Mouse (Mus musculus) MEL (cell line): Measurements from ENCODE around the gene Rnf220. TPM values are rescaled to one million over a fixed set of nuclear protein-coding genes. Genes with fewer than 3 reads are reported as not detected.

Experiments used
- DNase-seq: peaks from one replicate; pipeline ENCODE4 v3.0.0; 2011; ENCODE audit warnings: low read depth, low spot score
- H3K27ac ChIP-seq: 2 replicates; pipeline ENCODE4 v1.5.1; 2012; ENCODE audit warnings: low read depth, mild to moderate bottlenecking, control low read depth, low read length, moderate library complexity; ENCODE audit not compliant: control insufficient read depth
- H3K27me3 ChIP-seq, 2 experiments: fragments of 150-350 bp in 1 of 2; sonication (generic) in 1 of 2; 2 replicates each; pipeline ENCODE4 v1.6.1; 2012; ENCODE audit warnings: low read length in 2 of 2, mild to moderate bottlenecking in 2 of 2, improper control_type of control experiment in 1 of 2, moderate library complexity in 1 of 2; ENCODE audit not compliant: insufficient read depth in 2 of 2, control insufficient read depth in 1 of 2
- H3K36me3 ChIP-seq, 2 experiments: 2 replicates each; pipeline ENCODE4 v1.6.1; 2012 to 2014; ENCODE audit warnings: low read length in 2 of 2, improper control_type of control experiment in 1 of 2, inconsistent platforms in 1 of 2, mild to moderate bottlenecking in 1 of 2; ENCODE audit not compliant: insufficient read depth in 2 of 2, control insufficient read depth in 1 of 2
- H3K4me1 ChIP-seq, 2 experiments: fragments of 150-350 bp in 1 of 2; sonication (generic) in 1 of 2; 2 replicates each; pipeline ENCODE4 v1.6.1; 2012; ENCODE audit warnings: low read length in 2 of 2, improper control_type of control experiment in 1 of 2, mild to moderate bottlenecking in 1 of 2; ENCODE audit not compliant: insufficient read depth in 2 of 2, control insufficient read depth in 1 of 2
- H3K4me3 ChIP-seq, 2 experiments: fragments of 150-350 bp in 1 of 2; sonication (generic) in 1 of 2; 2 replicates each; pipeline ENCODE4 v1.5.1; 2012; ENCODE audit warnings: low read depth in 2 of 2, low read length in 2 of 2, mild to moderate bottlenecking in 2 of 2, moderate library complexity in 2 of 2, control low read depth in 1 of 2, improper control_type of control experiment in 1 of 2; ENCODE audit not compliant: control insufficient read depth in 1 of 2, insufficient read depth in 1 of 2
- H3K79me2 ChIP-seq: 2 replicates; pipeline ENCODE4 v1.6.1; 2012; ENCODE audit warnings: mild to moderate bottlenecking, low read length, moderate library complexity; ENCODE audit not compliant: control insufficient read depth, poor library complexity, insufficient read depth
- H3K9ac ChIP-seq: 2 replicates; pipeline ENCODE4 v1.6.1; 2012; ENCODE audit warnings: low read depth, mild to moderate bottlenecking, control low read depth, low read length, moderate library complexity; ENCODE audit not compliant: control insufficient read depth, poor library complexity, severe bottlenecking
- H3K9me3 ChIP-seq: fragments of 150-350 bp; sonication (generic); replicated peaks from 2 replicates; pipeline ENCODE4 v1.6.1; 2012; ENCODE audit warnings: mild to moderate bottlenecking, low read length, improper control_type of control experiment, moderate library complexity; ENCODE audit not compliant: insufficient read depth
- BHLHE40 ChIP-seq: IDR thresholded peaks from 2 replicates; pipeline ENCODE4 v1.6.1; 2012; ENCODE audit warnings: low read depth, mild to moderate bottlenecking, inconsistent platforms, low read length, improper control_type of control experiment, borderline replicate concordance
- CHD1 ChIP-seq: IDR thresholded peaks from 2 replicates; pipeline ENCODE4 v1.6.1; 2012; ENCODE audit warnings: low read depth, mild to moderate bottlenecking, inconsistent platforms, low read length, improper control_type of control experiment
- CHD2 ChIP-seq: IDR thresholded peaks from 2 replicates; pipeline ENCODE4 v1.6.1; 2011; ENCODE audit warnings: low read length, improper control_type of control experiment
- CTCF ChIP-seq, 3 experiments: IDR thresholded peaks in 2 of 3; conservative IDR thresholded peaks in 1 of 3; 2 replicates each; pipeline ENCODE4 v1.5.1; 2011 to 2012; ENCODE audit warnings: low read length in 3 of 3, low read depth in 2 of 3, mild to moderate bottlenecking in 2 of 3, improper control_type of control experiment in 1 of 3, inconsistent platforms in 1 of 3, mixed read lengths in 1 of 3, moderate library complexity in 1 of 3; ENCODE audit not compliant: control insufficient read depth in 1 of 3, insufficient read depth in 1 of 3, poor library complexity in 1 of 3, severe bottlenecking in 1 of 3
- E2F4 ChIP-seq: IDR thresholded peaks from 2 replicates; pipeline ENCODE4 v1.6.1; 2011; ENCODE audit warnings: low read depth, low read length, improper control_type of control experiment, borderline replicate concordance
- ELF1 ChIP-seq: IDR thresholded peaks from 2 replicates; pipeline ENCODE4 v1.6.1; 2014; ENCODE audit warnings: low read depth, mild to moderate bottlenecking, inconsistent platforms, low read length, improper control_type of control experiment, moderate library complexity
- EP300 ChIP-seq, 2 experiments: IDR thresholded peaks; 2 replicates each; pipeline ENCODE4 v1.6.1; 2011; ENCODE audit warnings: improper control_type of control experiment in 2 of 2, low read length in 2 of 2, low read depth in 1 of 2, mild to moderate bottlenecking in 1 of 2
- ETS1 ChIP-seq: IDR thresholded peaks from 2 replicates; pipeline ENCODE4 v1.6.1; 2012; ENCODE audit warnings: low read depth, mild to moderate bottlenecking, inconsistent platforms, low read length, improper control_type of control experiment, moderate library complexity
- GABPA ChIP-seq: IDR thresholded peaks from 2 replicates; pipeline ENCODE4 v1.6.1; 2012; ENCODE audit warnings: low read depth, mild to moderate bottlenecking, inconsistent platforms, low read length, improper control_type of control experiment, moderate library complexity
- GATA1 ChIP-seq: IDR thresholded peaks from 2 replicates; pipeline ENCODE4 v1.6.1; 2011; ENCODE audit warnings: low read depth, low read length, improper control_type of control experiment
- HCFC1 ChIP-seq: IDR thresholded peaks from 2 replicates; pipeline ENCODE4 v1.6.1; 2012; ENCODE audit warnings: low read depth, mild to moderate bottlenecking, inconsistent platforms, low read length, improper control_type of control experiment, moderate library complexity
- JUND ChIP-seq: IDR thresholded peaks from 2 replicates; pipeline ENCODE4 v1.6.1; 2011; ENCODE audit warnings: low read depth, mild to moderate bottlenecking, improper control_type of control experiment, low read length
- KAT2A ChIP-seq: conservative IDR thresholded peaks from 2 replicates; pipeline ENCODE4 v1.6.1; 2012; ENCODE audit warnings: low read depth, low read length, improper control_type of control experiment, inconsistent platforms
- MAFK ChIP-seq: IDR thresholded peaks from 2 replicates; pipeline ENCODE4 v1.6.1; 2011; ENCODE audit warnings: low read depth, mild to moderate bottlenecking, low read length, improper control_type of control experiment, borderline replicate concordance
- MAX ChIP-seq: IDR thresholded peaks from 2 replicates; pipeline ENCODE4 v1.6.1; 2011; ENCODE audit warnings: low read length, improper control_type of control experiment
- MAZ ChIP-seq: IDR thresholded peaks from 2 replicates; pipeline ENCODE4 v1.6.1; 2012; ENCODE audit warnings: low read depth, mild to moderate bottlenecking, inconsistent platforms, low read length, improper control_type of control experiment
- MEF2A ChIP-seq: IDR thresholded peaks from 2 replicates; pipeline ENCODE4 v1.6.1; 2014; ENCODE audit warnings: low read depth, mild to moderate bottlenecking, inconsistent platforms, low read length, improper control_type of control experiment; ENCODE audit not compliant: poor library complexity, insufficient replicate concordance, severe bottlenecking; ENCODE audit errors: extremely low read depth
- MXI1 ChIP-seq: IDR thresholded peaks from 2 replicates; pipeline ENCODE4 v1.6.1; 2011; ENCODE audit warnings: mild to moderate bottlenecking, low read depth, low read length, improper control_type of control experiment
- MYB ChIP-seq: IDR thresholded peaks from 2 replicates; pipeline ENCODE4 v1.6.1; 2011; ENCODE audit warnings: mild to moderate bottlenecking, low read depth, low read length, improper control_type of control experiment
- MYC ChIP-seq: IDR thresholded peaks from 2 replicates; pipeline ENCODE4 v1.6.1; 2011; ENCODE audit warnings: low read depth, mild to moderate bottlenecking, low read length, improper control_type of control experiment, moderate library complexity
- NELFE ChIP-seq: IDR thresholded peaks from 2 replicates; pipeline ENCODE4 v1.6.1; 2011; ENCODE audit warnings: low read depth, low read length, improper control_type of control experiment
- POLR2A ChIP-seq, 2 experiments: IDR thresholded peaks; 2 replicates each; pipeline ENCODE4 v1.6.1; 2011 to 2012; ENCODE audit warnings: low read length in 2 of 2, mild to moderate bottlenecking in 2 of 2, control low read depth in 1 of 2, improper control_type of control experiment in 1 of 2, low read depth in 1 of 2, moderate library complexity in 1 of 2; ENCODE audit not compliant: control insufficient read depth in 1 of 2, insufficient read depth in 1 of 2, poor library complexity in 1 of 2
- POLR2AphosphoS2 ChIP-seq: IDR thresholded peaks from 2 replicates; pipeline ENCODE4 v1.6.1; 2011; ENCODE audit warnings: low read length, improper control_type of control experiment
- POLR2AphosphoS5 ChIP-seq: IDR thresholded peaks from 2 replicates; pipeline ENCODE4 v1.6.1; 2012; ENCODE audit warnings: low read depth, borderline replicate concordance, mild to moderate bottlenecking, inconsistent platforms, low read length, moderate library complexity, mixed read lengths
- RAD21 ChIP-seq: IDR thresholded peaks from 2 replicates; pipeline ENCODE4 v1.6.1; 2011; ENCODE audit warnings: mild to moderate bottlenecking, low read depth, low read length, improper control_type of control experiment
- SIN3A ChIP-seq: IDR thresholded peaks from 2 replicates; pipeline ENCODE4 v1.6.1; 2012; ENCODE audit warnings: low read length, improper control_type of control experiment, inconsistent platforms
- TAL1 ChIP-seq: IDR thresholded peaks from 2 replicates; pipeline ENCODE4 v1.6.1; 2012; ENCODE audit warnings: mild to moderate bottlenecking, inconsistent platforms, low read length, moderate library complexity, mixed read lengths
- TBP ChIP-seq: IDR thresholded peaks from 2 replicates; pipeline ENCODE4 v1.8.0; 2011; ENCODE audit warnings: low read depth, low read length, improper control_type of control experiment
- UBTF ChIP-seq: IDR thresholded peaks from 2 replicates; pipeline ENCODE4 v1.6.1; 2012; ENCODE audit warnings: low read depth, mild to moderate bottlenecking, inconsistent platforms, low read length, improper control_type of control experiment, moderate library complexity, borderline replicate concordance; ENCODE audit not compliant: insufficient read depth
- USF1 ChIP-seq: IDR thresholded peaks from 2 replicates; pipeline ENCODE4 v1.6.1; 2014; ENCODE audit warnings: low read depth, mild to moderate bottlenecking, inconsistent platforms, low read length, improper control_type of control experiment, moderate library complexity
- ZC3H11A ChIP-seq: IDR thresholded peaks from 2 replicates; pipeline ENCODE4 v1.6.1; 2012; ENCODE audit warnings: low read depth, mild to moderate bottlenecking, inconsistent platforms, low read length, improper control_type of control experiment
- ZKSCAN1 ChIP-seq: IDR thresholded peaks from 2 replicates; pipeline ENCODE4 v1.6.1; 2012; ENCODE audit warnings: low read depth, mild to moderate bottlenecking, inconsistent platforms, low read length, improper control_type of control experiment, moderate library complexity
- ZMIZ1 ChIP-seq: IDR thresholded peaks from 2 replicates; pipeline ENCODE4 v1.6.1; 2012; ENCODE audit warnings: low read depth, mild to moderate bottlenecking, inconsistent platforms, low read length, improper control_type of control experiment, moderate library complexity
- ZNF384 ChIP-seq: IDR thresholded peaks from 2 replicates; pipeline ENCODE4 v1.6.1; 2012; ENCODE audit warnings: low read depth, mild to moderate bottlenecking, inconsistent platforms, low read length, improper control_type of control experiment
- polyA plus RNA-seq, 2 experiments: library from polyadenylated mRNA; stranded (reverse) in 1 of 2; unstranded in 1 of 2; fragments of >175 nt in 1 of 2; fragments of >200 nt in 1 of 2; gene quantifications; 2 replicates each; pipeline versions ENCODE4 v1.2.1 to v1.2.4; 2012; ENCODE audit warnings: low replicate concordance in 2 of 2, low read depth in 1 of 2; ENCODE audit not compliant: insufficient read length in 2 of 2, insufficient read depth in 1 of 2, missing spikeins in 1 of 2
- total RNA-seq: library from RNA; depleted of rRNA; stranded (reverse); fragments of 300-350 nt; gene quantifications from 2 replicates; pipeline ENCODE4 v1.2.3, GENCODE M21; 2012

Rnf220 gene
- total and polyA plus RNA-seq, 3 experiments: 121 to 201 TPM; not detected in 1

DNA sequence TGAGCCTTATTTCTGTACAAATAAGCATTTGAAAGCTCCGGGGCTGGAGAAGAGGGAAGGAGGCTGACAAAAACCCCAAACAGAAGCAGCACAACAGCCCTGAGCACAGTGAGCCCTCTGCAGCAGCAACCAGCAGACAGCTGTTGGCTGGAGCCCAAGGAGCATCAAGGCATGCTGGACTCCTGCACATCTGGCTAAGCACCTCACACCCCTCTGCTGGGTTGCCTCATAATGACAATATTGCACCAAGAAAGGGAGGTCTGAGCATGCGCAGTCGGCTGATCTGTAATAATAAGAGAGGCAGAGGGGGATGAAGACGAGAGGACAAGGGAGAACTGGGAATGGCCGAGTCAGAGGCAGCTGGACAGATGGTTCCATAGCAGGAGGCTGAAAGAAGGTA is 19.5 kb downstream of the Rnf220 start (continued):
- TF ChIP-seq JUND: no peak
- 0 out of 4 replicates have a peak, but pooled peaks of 1 of the 2 experiments have one; percentile 37 for TF ChIP-seq EP300 (IDR thresholded peaks at IDR 0.05; ENCODE audit: low read depth in 1 of 2, low read length in 2 of 2)
- TF ChIP-seq MYB: no peak
- no peak for TF ChIP-seq BHLHE40
- TF ChIP-seq MAFK: no peak
- TF ChIP-seq GATA1: no peak
- no peak for TF ChIP-seq HCFC1
- TF ChIP-seq ZC3H11A: no peak
- no peak for TF ChIP-seq MXI1
- no peak for TF ChIP-seq CHD1
- TF ChIP-seq ZKSCAN1: no peak
- TF ChIP-seq ELF1: no peak
- peak; percentile 52; the same call in 1 of the 2 replicates for TF ChIP-seq MAX
- TF ChIP-seq CTCF (IDR thresholded peaks at IDR 0.05 in 2 of 3, conservative IDR thresholded peaks at IDR 0.05 in 1 of 3; ENCODE audit: control insufficient read depth in 1 of 3, insufficient read depth in 1 of 3, low read depth in 2 of 3, low read length in 3 of 3, poor library complexity in 1 of 3, severe bottlenecking in 1 of 3): no peak
- TF ChIP-seq ZNF384: no peak
- TF ChIP-seq KAT2A: no peak
- peak; percentile 81; the same call in 1 of the 2 replicates for TF ChIP-seq ETS1
- TF ChIP-seq GABPA: no peak

- peak; percentile 48 for DNase-seq
- peak overlapping the region; percentile 13 to 35; a peak in 3 of 4 replicates for H3K4me3 ChIP-seq
- H3K9ac ChIP-seq: peak overlapping the region; percentile 35
- H3K27me3 ChIP-seq: no peaks in the 10 kb centered on the region
- no peaks in the 10 kb centered on the region for H3K9me3 ChIP-seq
- no peaks in the 10 kb centered on the region for H3K79me2 ChIP-seq
- peak overlapping the region; percentile 94 for H3K27ac ChIP-seq
- peaks cover 16 to 68% of the 10 kb centered on the region in 2 experiments for H3K4me1 ChIP-seq
- H3K36me3 ChIP-seq: peaks cover 0 to 61% of the 10 kb centered on the region in 2 experiments; a peak in 2 of 4 replicates
- TF ChIP-seq MYC: no peak
- TF ChIP-seq E2F4: no peak
- TF ChIP-seq MXI1: no peak; the same call in 1 of the 2 replicates
- no peak for TF ChIP-seq ZKSCAN1
- TF ChIP-seq MYB: no peak
- no peak for TF ChIP-seq BHLHE40
- no peak for TF ChIP-seq MAX
- no peak for TF ChIP-seq ZNF384
- no peak; the same call in 1 of the 2 replicates for TF ChIP-seq TBP
- 0 out of 2 replicates have a peak, but pooled peaks have one; percentile 23 for TF ChIP-seq NELFE
- TF ChIP-seq HCFC1: no peak; the same call in 1 of the 2 replicates
- no peak for TF ChIP-seq ZMIZ1
- no peak for TF ChIP-seq TAL1
- TF ChIP-seq SIN3A: no peak; the same call in none of the 2 replicates
- no peak for TF ChIP-seq MAZ
- TF ChIP-seq GABPA: no peak
- TF ChIP-seq POLR2A (IDR thresholded peaks at IDR 0.05; ENCODE audit: control insufficient read depth in 1 of 2, insufficient read depth in 1 of 2, low read depth in 1 of 2, low read length in 2 of 2, poor library complexity in 1 of 2): no peak
- TF ChIP-seq MEF2A: no peak
- no peak for TF ChIP-seq RAD21
- TF ChIP-seq CHD2: no peak
- no peak for TF ChIP-seq GATA1
- no peak for TF ChIP-seq KAT2A
- TF ChIP-seq UBTF: no peak
- no peak for TF ChIP-seq USF1
- TF ChIP-seq POLR2AphosphoS5: no peak
- no peak for TF ChIP-seq POLR2AphosphoS2
- TF ChIP-seq EP300 (IDR thresholded peaks at IDR 0.05; ENCODE audit: low read depth in 1 of 2, low read length in 2 of 2): no peak
- peak; percentile 66; the same call in 1 of the 2 replicates for TF ChIP-seq CHD1
These were observed 20.1 kb downstream of the Rnf220 start for GRCm38 (mm10) chr4:117476777-117477176.
